Mouse (Mus musculus) intestine, embryonic 14.5 days (tissue): ENCODE results near the gene Serpina3m. TPM values are rescaled to one million over a fixed set of nuclear protein-coding genes. Genes with fewer than 3 reads are reported as not detected.
"Not testable (repeated sequence)": the region's sequence is repeated elsewhere in the genome, so short reads cannot be mapped to it uniquely, and the experiment has no call there.

Experiments
- ATAC-seq: fragments of 200-750 bp; cut with Nextera tagmentation; replicated peaks from 2 replicates; pipeline ENCODE4 v1.8.0; 2017; ENCODE audit warnings: low read depth, moderate number of reproducible peaks, moderate TSS enrichment, moderate library complexity; ENCODE audit not compliant: low FRiP score, low TSS enrichment
- DNase-seq: peaks from one replicate; pipeline ENCODE4 v3.0.0-alpha.2; 2018; ENCODE audit warnings: low spot score
- H3K27ac ChIP-seq: fragments of 300-500 bp; sonication (generic); 2 replicates; pipeline ENCODE4 v1.5.1; 2014; ENCODE audit warnings: low read depth, mild to moderate bottlenecking, control low read depth
- H3K27me3 ChIP-seq: fragments of 300-500 bp; sonication (generic); replicated peaks from 2 replicates; pipeline ENCODE4 v1.6.1; 2014; ENCODE audit warnings: low read length, control low read depth; ENCODE audit not compliant: control insufficient read depth, insufficient read depth
- H3K36me3 ChIP-seq: fragments of 300-500 bp; sonication (generic); 2 replicates; pipeline ENCODE4 v1.6.1; 2014; ENCODE audit warnings: low read length, control low read depth; ENCODE audit not compliant: control insufficient read depth, insufficient read depth
- H3K4me1 ChIP-seq: fragments of 300-500 bp; sonication (generic); replicated peaks from 2 replicates; pipeline ENCODE4 v1.6.1; 2014; ENCODE audit warnings: low read length, control low read depth, mixed read lengths; ENCODE audit not compliant: control insufficient read depth, insufficient read depth
- H3K4me2 ChIP-seq: fragments of 300-500 bp; sonication (generic); 2 replicates; pipeline ENCODE4 v1.6.1; 2014; ENCODE audit warnings: low read length
- H3K4me3 ChIP-seq: fragments of 300-500 bp; sonication (generic); 2 replicates; pipeline ENCODE4 v1.5.1; 2014; ENCODE audit warnings: low read depth, low read length, control low read depth, mixed read lengths
- H3K9ac ChIP-seq: fragments of 300-500 bp; sonication (generic); 2 replicates; pipeline ENCODE4 v1.6.1; 2014; ENCODE audit warnings: mild to moderate bottlenecking, low read length
- H3K9me3 ChIP-seq: fragments of 300-500 bp; sonication (generic); 2 replicates; pipeline ENCODE4 v1.6.1; 2016; ENCODE audit warnings: low read length, control low read depth; ENCODE audit not compliant: control insufficient read depth
- WGBS: fragments of 180-500 bp; shearing (Covaris S2); extraction: QIAGEN DNeasy Blood & Tissue Kit; methylation state at CpG from one replicate; pipeline ENCODE4 v1.1.7; 2014; 5-methylcytosine and 5-hydroxymethylcytosine counted together
- polyA plus RNA-seq: library from polyadenylated mRNA; unstranded; fragments of >200 nt; fragmentation: Nextera tagmentation; extraction: Ambion mirVana; gene quantifications from 2 replicates; pipeline ENCODE4 v1.2.1, GENCODE M21; 2014

Gene Serpina3m
- polyA plus RNA-seq: not detected in 2 replicates

DNA sequence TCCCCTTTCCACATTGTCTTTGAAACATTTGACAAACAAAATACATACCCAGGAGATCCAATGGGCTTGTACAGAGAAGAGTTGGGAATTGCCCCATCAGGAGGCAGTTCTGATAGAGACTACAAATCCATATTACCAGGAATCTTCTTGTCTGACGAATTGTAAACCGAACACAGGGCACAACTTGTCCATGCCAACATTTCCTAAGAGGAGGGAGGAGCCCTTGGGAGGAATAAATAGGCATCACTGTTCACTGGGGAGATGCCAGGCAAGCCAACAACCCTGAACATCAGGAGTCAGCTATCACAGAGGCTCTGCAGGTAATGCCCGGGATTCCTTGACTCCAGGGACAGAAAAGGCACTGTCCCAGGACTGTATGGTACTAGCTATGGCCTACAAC lies at the start of gene Serpina3m, which contains the start of gene Serpina3k:
Gene Serpina3m (plus strand): TSS at position 261 of the 400 bp plus-strand sequence.
Gene Serpina3k (plus strand): TSS at position 261 of the 400 bp plus-strand sequence.
- not testable (repeated sequence) for H3K36me3 ChIP-seq, H3K27ac ChIP-seq, ATAC-seq, H3K27me3 ChIP-seq, H3K4me2 ChIP-seq, H3K9ac ChIP-seq, H3K9me3 ChIP-seq, DNase-seq, H3K4me1 ChIP-seq, H3K4me3 ChIP-seq
- WGBS: 94% methylated on average over 3 of the region's 3 CpGs

DNA sequence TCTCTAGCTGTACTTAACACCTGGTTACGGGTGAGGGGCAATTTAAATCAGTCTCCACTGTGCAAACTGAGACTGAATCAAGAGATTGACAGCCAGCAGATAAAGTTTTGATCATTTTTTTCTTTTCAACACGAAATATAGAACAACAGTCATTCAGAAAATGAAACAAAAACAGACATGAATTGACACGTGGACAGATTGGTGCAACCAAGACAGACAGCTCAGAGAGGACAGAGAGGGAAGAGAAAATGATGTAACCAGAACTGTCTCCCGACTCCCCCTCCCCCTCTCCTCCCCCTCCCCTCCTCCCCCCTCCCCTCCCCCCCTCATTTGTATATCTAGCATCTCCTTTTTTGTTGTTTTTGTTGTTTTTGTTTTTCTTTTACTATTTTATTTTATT lies 48.4 kb upstream of the Serpina3m start:
- no peak for ATAC-seq
- no peaks in the 10 kb centered on the region for H3K4me1 ChIP-seq
- H3K4me2 ChIP-seq: no peak overlapping the region
- no peak overlapping the region for H3K27ac ChIP-seq
- DNase-seq: no peak
- H3K9me3 ChIP-seq: no peaks in the 10 kb centered on the region
- no peaks in the 10 kb centered on the region for H3K36me3 ChIP-seq
- no peaks in the 10 kb centered on the region for H3K27me3 ChIP-seq
- no peak overlapping the region for H3K9ac ChIP-seq
- no peak overlapping the region for H3K4me3 ChIP-seq
- 43% methylated on average over 4 of the region's 4 CpGs for WGBS

DNA sequence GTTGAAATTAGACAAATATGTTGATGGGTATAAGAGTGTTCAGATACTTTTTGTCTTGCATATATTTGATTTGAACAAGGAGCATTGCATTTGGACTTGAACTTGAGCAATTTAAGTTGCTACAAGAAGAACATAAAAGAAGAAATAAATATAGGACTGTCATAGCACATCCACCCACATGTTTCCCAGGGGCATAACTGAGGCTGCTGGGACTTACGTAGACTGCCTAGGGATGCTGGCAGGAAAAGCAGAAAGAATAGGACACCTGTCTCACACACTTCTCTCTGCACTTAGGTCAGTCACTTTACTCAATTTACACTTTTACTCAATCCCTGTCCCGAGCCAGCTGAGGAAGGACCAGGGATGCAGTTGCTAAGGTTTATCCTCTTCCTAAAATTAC lies 44.3 kb upstream of the Serpina3m start:
- Histone ChIP-seq H3K4me2 (no peak overlapping the region), H3K4me3 (no peak overlapping the region), H3K36me3 (no peaks in the 10 kb centered on the region), H3K27ac (no peak overlapping the region), H3K4me1 (no peaks in the 10 kb centered on the region), H3K9me3 (no peaks in the 10 kb centered on the region), H3K9ac (no peak overlapping the region), H3K27me3 (no peaks in the 10 kb centered on the region)
- DNase-seq (no peak), ATAC-seq (no peak)
- WGBS: 96% methylated on average over 2 of the region's 2 CpGs

- no peaks in the 10 kb centered on the region for H3K9me3 ChIP-seq
- no peaks in the 10 kb centered on the region for H3K36me3 ChIP-seq
- no peak overlapping the region for H3K4me2 ChIP-seq
- no peaks in the 10 kb centered on the region for H3K4me1 ChIP-seq
- H3K9ac ChIP-seq: no peak overlapping the region
- ATAC-seq: no peak
- WGBS: 87% methylated on average over 2 of the region's 2 CpGs
- H3K27ac ChIP-seq: no peak overlapping the region
- no peak for DNase-seq
- H3K27me3 ChIP-seq: no peaks in the 10 kb centered on the region
- no peak overlapping the region for H3K4me3 ChIP-seq
Observed at GRCm38 (mm10) chr12:104298049-104298448, 40.2 kb upstream of the Serpina3m start.

- no peak overlapping the region for H3K27ac ChIP-seq
- 68% methylated on average over 4 of the region's 4 CpGs for WGBS
- no peaks in the 10 kb centered on the region for H3K4me1 ChIP-seq
- DNase-seq: no peak
- no peaks in the 10 kb centered on the region for H3K27me3 ChIP-seq
- H3K36me3 ChIP-seq: no peaks in the 10 kb centered on the region
- 0 out of 2 replicates have a peak, but pooled peaks have one; percentile 47 for ATAC-seq
- no peak overlapping the region for H3K4me3 ChIP-seq
- no peaks in the 10 kb centered on the region for H3K9me3 ChIP-seq
- no peak overlapping the region for H3K4me2 ChIP-seq
- no peak overlapping the region for H3K9ac ChIP-seq
Observed at GRCm38 (mm10) chr12:104305991-104306390, 32.3 kb upstream of the Serpina3m start.

- Histone ChIP-seq H3K9ac (no peak within 1 kb of the TSS), H3K27ac (no peak within 1 kb of the TSS), H3K27me3 (no peaks in the 10 kb centered on the region), H3K4me1 (no peaks in the 10 kb centered on the region), H3K4me3 (no peak within 1 kb of the TSS), H3K36me3 (no peaks in the 10 kb centered on the region), H3K4me2 (no peak within 1 kb of the TSS), H3K9me3 (0 out of 2 replicates have a peak, but pooled peaks cover 2% of the 10 kb centered on the region)
- WGBS: 76% methylated on average over 1 of the region's 1 CpGs
- no peak for DNase-seq
- no peak for ATAC-seq
Observed at GRCm38 (mm10) chr12:104314253-104314652, 24.0 kb upstream of the Serpina3m start, which contains the start of gene Serpina3j. TSS of gene Serpina3j (plus strand) at chr12:104314553.

GRCm38 (mm10) chr12:104322454-104322853 lies 15.8 kb upstream of the Serpina3m start:
- no peaks in the 10 kb centered on the region for H3K36me3 ChIP-seq
- WGBS: 75% methylated on average over 1 of the region's 1 CpGs
- ATAC-seq (no peak), DNase-seq (no peak)
- no peaks in the 10 kb centered on the region for H3K27me3 ChIP-seq
- no peak overlapping the region for H3K4me2 ChIP-seq
- no peak overlapping the region for H3K27ac ChIP-seq
- H3K9ac ChIP-seq: no peak overlapping the region
- H3K4me1 ChIP-seq: no peaks in the 10 kb centered on the region
- H3K4me3 ChIP-seq: no peak overlapping the region
- H3K9me3 ChIP-seq: no peaks in the 10 kb centered on the region

DNA sequence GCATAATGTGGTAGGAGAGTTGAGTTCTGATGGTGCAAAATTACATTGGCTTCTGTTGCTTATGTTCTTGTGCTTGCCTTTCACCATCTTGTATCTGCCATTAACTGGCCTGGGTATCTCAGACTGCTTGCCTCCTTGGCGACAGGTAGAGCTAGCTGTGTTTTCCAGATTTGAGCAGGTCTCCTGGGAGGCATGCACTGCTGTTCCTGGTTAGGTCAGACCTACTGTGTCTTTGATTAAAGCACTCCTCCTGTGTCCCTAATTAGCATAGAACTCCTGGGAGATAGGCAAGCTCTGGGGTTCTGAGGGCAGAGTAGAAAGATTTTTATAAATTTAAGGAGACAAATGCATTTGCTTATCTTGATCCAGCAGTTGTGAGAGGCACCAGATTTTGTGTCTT lies 6.6 kb upstream of the Serpina3m start:
- Histone ChIP-seq H3K27ac (no peak overlapping the region), H3K27me3 (no peaks in the 10 kb centered on the region), H3K4me2 (no peak overlapping the region), H3K36me3 (no peaks in the 10 kb centered on the region), H3K9ac (no peak overlapping the region), H3K4me3 (no peak overlapping the region), H3K4me1 (no peaks in the 10 kb centered on the region), H3K9me3 (no peaks in the 10 kb centered on the region)
- DNase-seq: no peak
- 43% methylated on average over 1 of the region's 1 CpGs for WGBS
- ATAC-seq: no peak

GRCm38 (mm10) chr12:104336873-104337272 lies 1.4 kb upstream of the Serpina3m start:
- H3K27me3 ChIP-seq, ATAC-seq, H3K27ac ChIP-seq, H3K4me2 ChIP-seq, H3K4me1 ChIP-seq, DNase-seq, H3K36me3 ChIP-seq, H3K4me3 ChIP-seq, H3K9me3 ChIP-seq, H3K9ac ChIP-seq: not testable (repeated sequence)
